Mouse (Mus musculus): ENCODE measurements around the gene Sos2. TPM values are rescaled to one million over a fixed set of nuclear protein-coding genes. Genes with fewer than 3 reads are reported as not detected.
"Not testable (repeated sequence)": the region's sequence is repeated elsewhere in the genome, so short reads cannot be mapped to it uniquely, and the experiment has no call there.

The Sos2 gene
- total RNA-seq, 4 experiments from 2014 or later: 36.6 to 44.0 (median 41.1) TPM

GRCm38 (mm10) chr12:69569926-69570325 is 111.7 kb downstream of the Sos2 start:
- DNase-seq (ENCODE audit: low spot score): no peak

- no peak for DNase-seq (ENCODE audit: low spot score)
Measured at GRCm38 (mm10) chr12:69568266-69568665, 113.4 kb downstream of the Sos2 start.

GRCm38 (mm10) chr12:69561006-69561405 is 120.6 kb downstream of the Sos2 start:
- not testable (repeated sequence) for DNase-seq (ENCODE audit: low spot score)

- DNase-seq (ENCODE audit: low spot score): no peak
Measured at GRCm38 (mm10) chr12:69556221-69556861, 125.3 kb downstream of the Sos2 start.

- no peak for DNase-seq (ENCODE audit: low spot score)
Measured at GRCm38 (mm10) chr12:69545456-69546178, 136.0 kb downstream of the Sos2 start.

- no peak for DNase-seq (ENCODE audit: low spot score)
Measured at GRCm38 (mm10) chr12:69544994-69545393, 136.7 kb downstream of the Sos2 start.

- DNase-seq (ENCODE audit: low spot score): no peak
Measured at GRCm38 (mm10) chr12:69544562-69544961, 137.1 kb downstream of the Sos2 start.

GRCm38 (mm10) chr12:69542376-69542775 is 139.3 kb downstream of the Sos2 start:
- no peak for DNase-seq (ENCODE audit: low spot score)

- DNase-seq (ENCODE audit: low spot score): no peak
Measured at GRCm38 (mm10) chr12:69541663-69542062, 140.0 kb downstream of the Sos2 start.

GRCm38 (mm10) chr12:69539353-69539752 is 142.3 kb downstream of the Sos2 start:
- no peak for DNase-seq (ENCODE audit: low spot score)

GRCm38 (mm10) chr12:69538362-69538950 is 143.2 kb downstream of the Sos2 start:
- peak; percentile 33 for DNase-seq (ENCODE audit: low spot score)

- DNase-seq (ENCODE audit: low spot score): peak; percentile 73
Measured at GRCm38 (mm10) chr12:69537675-69538361, 143.8 kb downstream of the Sos2 start.

GRCm38 (mm10) chr12:69537243-69537674 is 144.4 kb downstream of the Sos2 start:
- DNase-seq (ENCODE audit: low spot score): peak; percentile 55

GRCm38 (mm10) chr12:69536616-69537242 is 144.9 kb downstream of the Sos2 start:
- no peak for DNase-seq (ENCODE audit: low spot score)

Small RNA genes lying within 50 kb of the gene (microRNA-seq; reads per million reads assigned to microRNA genes)
- gene Gm23018: not detected

Other genes with a start within 250 kb of the Sos2 start
- 1 to 10 TPM; 2.7 to 3.7 (median 3.3) TPM for gene Vcpkmt, start 98.8 kb downstream of the Sos2 start, total RNA-seq (2022)
- 10 to 100 TPM; 42.7 to 56.7 (median 46.3) TPM for gene L2hgdh, start 43.0 kb upstream of the Sos2 start, total RNA-seq (2022)
- 10 to 100 TPM; 28.1 to 38.2 (median 32.3) TPM for gene Atp5s, start 43.1 kb upstream of the Sos2 start, total RNA-seq (2022)
- gene Cdkl1, start 109.4 kb upstream of the Sos2 start, total RNA-seq (2022): 10 to 100 TPM; 11.8 to 17.0 (median 14.4) TPM
- gene Atl1, start 210.8 kb upstream of the Sos2 start, total RNA-seq (2022): 1 to 10 TPM; 3.4 to 6.1 (median 5.0) TPM
- 10 to 100 TPM; 19.1 to 21.2 (median 20.3) TPM for gene Map4k5, start 211.3 kb upstream of the Sos2 start, total RNA-seq (2022)